Mouse (Mus musculus): ENCODE measurements at regions not wholly inside any gene's neighbourhood (a gene's known extent, or its start where the extent isn't known, plus 50 kb on each side); places are given as distances from the start of the nearest gene placed in this dataset.

DNA sequence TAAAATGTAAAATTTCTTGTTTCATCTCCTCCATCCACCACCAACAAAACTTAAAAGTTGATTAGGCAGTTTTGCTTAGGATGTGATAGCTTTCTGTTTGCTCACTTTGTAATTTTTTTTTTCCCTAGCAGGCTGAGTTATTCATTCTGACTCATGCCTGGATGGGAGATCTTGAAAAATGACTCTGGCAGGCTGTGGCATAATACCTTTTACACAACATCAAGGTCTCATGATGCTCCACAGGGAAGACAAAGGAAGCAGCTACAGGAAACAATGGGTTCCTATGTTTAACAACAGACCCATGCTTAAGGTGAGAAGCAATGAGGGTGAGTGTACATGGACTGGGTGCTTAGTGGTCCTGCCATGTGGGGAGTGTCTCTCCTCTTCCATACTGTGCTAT, 899.7 kb upstream of the 2610301B20Rik start:
- no peak for TF ChIP-seq CTCF (IDR thresholded peaks at IDR 0.05; ENCODE audit: low read depth)
- TF ChIP-seq EP300 (IDR thresholded peaks at IDR 0.05; ENCODE audit: low read depth) = no peak

Measured in liver, postnatal 0 days (tissue).